Mouse (Mus musculus) midbrain, embryonic 14.5 days (tissue): ENCODE data around the gene Tnc. TPM values are rescaled to one million over a fixed set of nuclear protein-coding genes. Genes with fewer than 3 reads are reported as not detected.
A peak's percentile ranks its signal among the peaks of the same experiment; 100 is the strongest.
"Not testable (repeated sequence)": the region's sequence is repeated elsewhere in the genome, so short reads cannot be mapped to it uniquely, and the experiment has no call there.

Experiments used
- ATAC-seq: fragments of 200-750 bp; cut with Nextera tagmentation; 2 replicates; pipeline ENCODE4 v1.8.0; 2017; ENCODE audit warnings: moderate number of reproducible peaks, moderate library complexity; ENCODE audit not compliant: low FRiP score, low TSS enrichment
- DNase-seq: peaks from one replicate; pipeline ENCODE4 v3.0.0-alpha.2; 2015
- H3K27ac ChIP-seq: fragments of 300-500 bp; sonication (generic); replicated peaks from 2 replicates; pipeline ENCODE4 v1.5.1; 2014; ENCODE audit warnings: mild to moderate bottlenecking, low read depth, low read length, moderate library complexity
- H3K27me3 ChIP-seq: fragments of 300-500 bp; sonication (generic); 2 replicates; pipeline ENCODE4 v1.6.1; 2014; ENCODE audit warnings: low read length, control low read depth, mixed read lengths; ENCODE audit not compliant: control insufficient read depth, insufficient read depth
- H3K36me3 ChIP-seq: fragments of 300-500 bp; sonication (generic); 2 replicates; pipeline ENCODE4 v1.6.1; 2014; ENCODE audit warnings: low read length, control low read depth; ENCODE audit not compliant: control insufficient read depth, insufficient read depth
- H3K4me1 ChIP-seq: fragments of 300-500 bp; sonication (generic); 2 replicates; pipeline ENCODE4 v1.6.1; 2014; ENCODE audit warnings: mild to moderate bottlenecking, antibody characterized with exemption, low read length, control low read depth; ENCODE audit not compliant: control insufficient read depth, insufficient read depth
- H3K4me2 ChIP-seq: fragments of 300-500 bp; sonication (generic); 2 replicates; pipeline ENCODE4 v1.6.1; 2014; ENCODE audit warnings: mild to moderate bottlenecking, low read length, moderate library complexity
- H3K4me3 ChIP-seq: fragments of 300-500 bp; sonication (generic); replicated peaks from 2 replicates; pipeline ENCODE4 v1.5.1; 2014; ENCODE audit warnings: low read depth, low read length
- H3K9ac ChIP-seq: fragments of 300-500 bp; sonication (generic); replicated peaks from 2 replicates; pipeline ENCODE4 v1.6.1; 2014; ENCODE audit warnings: mild to moderate bottlenecking, low read length, moderate library complexity
- H3K9me3 ChIP-seq: fragments of 300-500 bp; sonication (generic); 2 replicates; pipeline ENCODE4 v1.6.1; 2016; ENCODE audit warnings: low read length, control low read depth, mixed read lengths; ENCODE audit not compliant: control insufficient read depth
- WGBS: fragments of 180-500 bp; shearing (Covaris S2); extraction: QIAGEN DNeasy Blood & Tissue Kit; methylation state at CpG from one replicate; pipeline ENCODE4 v1.1.7; 2014; 5-methylcytosine and 5-hydroxymethylcytosine counted together
- polyA plus RNA-seq: library from polyadenylated mRNA; unstranded; fragments of >200 nt; fragmentation: Nextera tagmentation; extraction: Ambion mirVana; gene quantifications from 2 replicates; pipeline ENCODE4 v1.2.1, GENCODE M21; 2014

Gene Tnc
- polyA plus RNA-seq, 1 experiment from 2014 or later = 63.8 TPM

DNA sequence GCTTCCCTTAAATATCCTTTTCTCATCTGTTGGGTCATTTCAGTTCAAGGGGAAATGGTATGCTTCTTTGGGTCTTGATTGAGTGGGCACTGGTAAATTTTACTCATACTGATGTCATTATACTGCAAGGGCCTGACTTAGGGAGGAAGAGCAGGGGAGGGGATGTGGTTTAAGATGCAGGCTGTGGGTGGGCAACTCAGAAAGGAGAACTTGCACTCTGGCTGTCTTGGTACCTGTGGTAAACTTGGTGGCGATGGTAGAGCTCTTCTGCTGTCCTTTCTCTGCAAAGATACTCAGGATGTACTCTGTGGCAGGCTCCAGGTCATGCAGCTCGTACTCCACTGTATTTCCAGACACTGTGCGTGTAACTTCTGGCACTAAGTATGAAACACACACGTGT, 75.9 kb downstream of the Tnc start:
- ATAC-seq (no peak), DNase-seq (no peak)
- no peaks in the 10 kb centered on the region for H3K4me1 ChIP-seq
- no peak overlapping the region for H3K4me2 ChIP-seq
- H3K4me3 ChIP-seq = no peak overlapping the region
- H3K9me3 ChIP-seq = no peaks in the 10 kb centered on the region
- WGBS = 83% methylated on average over 4 of the region's 4 CpGs
- no peak overlapping the region for H3K27ac ChIP-seq
- no peaks in the 10 kb centered on the region for H3K27me3 ChIP-seq
- no peaks in the 10 kb centered on the region for H3K36me3 ChIP-seq
- H3K9ac ChIP-seq = no peak overlapping the region

- H3K27ac ChIP-seq = no peak overlapping the region
- no peak overlapping the region for H3K4me3 ChIP-seq
- ATAC-seq (no peak), DNase-seq (no peak)
- no peaks in the 10 kb centered on the region for H3K9me3 ChIP-seq
- H3K27me3 ChIP-seq = no peaks in the 10 kb centered on the region
- H3K9ac ChIP-seq = no peak overlapping the region
- WGBS = 89% methylated on average over 3 of the region's 3 CpGs
- no peaks in the 10 kb centered on the region for H3K4me1 ChIP-seq
- H3K36me3 ChIP-seq = no peaks in the 10 kb centered on the region
- no peak overlapping the region for H3K4me2 ChIP-seq
Measured at GRCm38 (mm10) chr4:63969891-63970290, 76.9 kb downstream of the Tnc start.

GRCm38 (mm10) chr4:63963410-63963809, 83.4 kb downstream of the Tnc start:
- Histone ChIP-seq H3K27me3 (no peaks in the 10 kb centered on the region), H3K27ac (no peak overlapping the region), H3K36me3 (no peaks in the 10 kb centered on the region), H3K4me3 (no peak overlapping the region), H3K4me2 (no peak overlapping the region), H3K9ac (no peak overlapping the region), H3K9me3 (no peaks in the 10 kb centered on the region), H3K4me1 (no peaks in the 10 kb centered on the region)
- ATAC-seq = no peak
- WGBS = 95% methylated on average over 1 of the region's 1 CpGs
- no peak for DNase-seq

- no peaks in the 10 kb centered on the region for H3K27me3 ChIP-seq
- no peak for ATAC-seq
- H3K36me3 ChIP-seq = no peaks in the 10 kb centered on the region
- no peaks in the 10 kb centered on the region for H3K4me1 ChIP-seq
- DNase-seq = no peak
- no peak overlapping the region for H3K4me2 ChIP-seq
- 90% methylated on average over 5 of the region's 5 CpGs for WGBS
- H3K9ac ChIP-seq = no peak overlapping the region
- H3K4me3 ChIP-seq = no peak overlapping the region
- H3K27ac ChIP-seq = no peak overlapping the region
- no peaks in the 10 kb centered on the region for H3K9me3 ChIP-seq
Measured at GRCm38 (mm10) chr4:63961858-63962468, 84.9 kb downstream of the Tnc start.

DNA sequence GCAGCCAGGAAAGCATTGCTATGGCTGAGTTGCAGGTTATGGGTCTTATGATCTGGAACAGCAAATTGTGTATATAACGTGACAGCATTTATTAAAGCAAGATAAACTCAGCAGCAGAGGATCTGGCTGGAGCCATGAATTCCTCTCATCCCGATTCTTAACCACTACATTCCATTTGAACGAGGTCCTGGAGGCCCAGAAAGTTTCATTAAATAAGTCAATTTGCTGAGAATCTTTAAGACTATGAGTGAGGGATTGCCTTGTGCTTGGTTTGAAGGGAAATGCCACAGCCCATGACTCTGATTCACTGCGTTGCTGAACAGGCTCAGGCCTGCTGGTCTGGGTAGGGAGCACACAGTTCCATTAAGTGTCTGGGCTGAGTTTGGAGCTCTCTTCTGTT, 88.2 kb downstream of the Tnc start:
- Histone ChIP-seq H3K27me3 (no peaks in the 10 kb centered on the region), H3K4me2 (no peak overlapping the region), H3K9me3 (no peaks in the 10 kb centered on the region), H3K9ac (no peak overlapping the region), H3K4me3 (no peak overlapping the region), H3K4me1 (no peaks in the 10 kb centered on the region), H3K36me3 (no peaks in the 10 kb centered on the region), H3K27ac (no peak overlapping the region)
- ATAC-seq (no peak), DNase-seq (no peak)
- WGBS = 92% methylated on average over 4 of the region's 4 CpGs

GRCm38 (mm10) chr4:63950054-63950453, 96.8 kb downstream of the Tnc start:
- no peak overlapping the region for H3K4me2 ChIP-seq
- H3K4me3 ChIP-seq = no peak overlapping the region
- H3K27me3 ChIP-seq = no peaks in the 10 kb centered on the region
- H3K9ac ChIP-seq = no peak overlapping the region
- no peaks in the 10 kb centered on the region for H3K4me1 ChIP-seq
- no peak overlapping the region for H3K27ac ChIP-seq
- H3K9me3 ChIP-seq = no peaks in the 10 kb centered on the region
- no peak for ATAC-seq
- H3K36me3 ChIP-seq = no peaks in the 10 kb centered on the region
- 81% methylated on average over 9 of the region's 9 CpGs for WGBS
- no peak for DNase-seq

GRCm38 (mm10) chr4:63948688-63949073, 98.1 kb downstream of the Tnc start:
- not testable (repeated sequence) for ATAC-seq, H3K27me3 ChIP-seq, H3K27ac ChIP-seq, H3K36me3 ChIP-seq, H3K4me2 ChIP-seq, H3K4me3 ChIP-seq, DNase-seq, H3K4me1 ChIP-seq, H3K9ac ChIP-seq, H3K9me3 ChIP-seq
- WGBS = 86% methylated on average over 5 of the region's 5 CpGs

- no peaks in the 10 kb centered on the region for H3K9me3 ChIP-seq
- H3K27ac ChIP-seq = no peak overlapping the region
- H3K27me3 ChIP-seq = no peaks in the 10 kb centered on the region
- no peak overlapping the region for H3K9ac ChIP-seq
- 35% methylated on average over 12 of the region's 12 CpGs for WGBS
- H3K36me3 ChIP-seq = no peaks in the 10 kb centered on the region
- no peak overlapping the region for H3K4me3 ChIP-seq
- ATAC-seq (peak; percentile 72; the same call in 1 of the 2 replicates), DNase-seq (peak; percentile 91)
- no peaks in the 10 kb centered on the region for H3K4me1 ChIP-seq
- H3K4me2 ChIP-seq = no peak overlapping the region
Measured at GRCm38 (mm10) chr4:63948066-63948687, 98.6 kb downstream of the Tnc start.

DNA sequence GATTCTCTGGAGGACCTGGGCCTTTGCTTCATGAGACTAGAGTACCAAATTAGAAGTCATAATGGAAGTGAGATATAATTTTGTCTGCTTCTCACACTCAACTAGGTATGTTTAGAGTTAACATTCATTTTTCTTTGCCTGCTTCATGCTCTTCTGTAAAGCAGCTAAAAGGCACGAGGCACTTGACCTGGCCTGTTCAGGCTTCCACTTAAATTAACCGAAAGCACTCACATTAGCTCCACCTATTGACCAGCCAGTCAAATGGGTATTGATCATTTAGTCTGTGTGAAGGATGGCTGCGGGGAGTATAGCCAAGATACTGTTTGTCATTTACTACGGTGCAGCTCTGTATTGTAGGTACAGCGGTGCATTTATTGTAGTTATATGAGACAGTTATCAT, 103.0 kb downstream of the Tnc start:
- H3K4me3 ChIP-seq = no peak overlapping the region
- no peak overlapping the region for H3K27ac ChIP-seq
- ATAC-seq (no peak), DNase-seq (peak; percentile 13)
- H3K4me1 ChIP-seq = no peaks in the 10 kb centered on the region
- no peak overlapping the region for H3K9ac ChIP-seq
- 78% methylated on average over 5 of the region's 5 CpGs for WGBS
- H3K9me3 ChIP-seq = no peaks in the 10 kb centered on the region
- no peak overlapping the region for H3K4me2 ChIP-seq
- H3K36me3 ChIP-seq = no peaks in the 10 kb centered on the region
- H3K27me3 ChIP-seq = no peaks in the 10 kb centered on the region
